ENCODE assay signal across 20 mouse cellular contexts in genomic region chr9:71269711-71270110, GRCm38 (mm10). TPM values are rescaled to one million over a fixed set of nuclear protein-coding genes. Genes with fewer than 3 reads are reported as not detected.
DNase-seq lines count a peak whose midpoint lies in the region; ATAC-seq and TF ChIP-seq lines count a peak whose summit lies in the region.
"Had no signal": no experiment of that assay in that cellular context is flagged by ENCODE, and none has a peak within 500 bp of the region (broad histone marks: within the 10 kb centered on the region; RNA-seq: fewer than 3 reads in every experiment).

No protein-coding gene starts in this region.

- H3K9ac ChIP-seq in lung, embryonic 14.5 days = no peak overlapping the region
- H3K9ac ChIP-seq in stomach, embryonic 16.5 days (ENCODE audit: low read length) = no peak overlapping the region
- H3K9ac ChIP-seq: embryonic facial prominence, embryonic 13.5 days; forebrain, embryonic 15.5 days; hindbrain, embryonic 13.5 days had no signal

- no peak overlapping the region for H3K4me2 ChIP-seq in lung, embryonic 14.5 days
- no peak overlapping the region for H3K4me2 ChIP-seq in stomach, embryonic 16.5 days (ENCODE audit: low read depth, low read length)
- H3K4me2 ChIP-seq: embryonic facial prominence, embryonic 13.5 days; forebrain, embryonic 15.5 days; hindbrain, embryonic 13.5 days had no signal

- no peak overlapping the region for H3K4me3 ChIP-seq in lung, embryonic 14.5 days (ENCODE audit: low read depth, low read length)
- no peak overlapping the region for H3K4me3 ChIP-seq in stomach, embryonic 16.5 days (replicated peaks; ENCODE audit: low read length)
- H3K4me3 ChIP-seq: embryonic facial prominence, embryonic 13.5 days; erythroblast, embryonic 14.5 days; forebrain, embryonic 15.5 days; heart, embryonic 10.5 days; hindbrain, embryonic 13.5 days had no signal

- ATAC-seq in lung, embryonic 14.5 days (ENCODE audit: insufficient read depth) = no peak
- no peak for ATAC-seq in stomach, embryonic 16.5 days (ENCODE audit: insufficient read depth, low FRiP score)
- ATAC-seq in megakaryocyte, adult 5-6 weeks (ENCODE audit: poor library complexity, severe bottlenecking) = no peak
- ATAC-seq: forebrain, embryonic 15.5 days had no signal

- TF ChIP-seq CTCF in lung, embryonic 14.5 days (IDR thresholded peaks at IDR 0.05; ENCODE audit: low read depth) = no peak

- H3K9me3 ChIP-seq in lung, embryonic 14.5 days (ENCODE audit: low read depth, low read length) = no peaks in the 10 kb centered on the region
- H3K9me3 ChIP-seq in stomach, embryonic 16.5 days (replicated peaks; ENCODE audit: control insufficient read depth, low read length) = no peaks in the 10 kb centered on the region
- H3K9me3 ChIP-seq: embryonic facial prominence, embryonic 13.5 days; forebrain, embryonic 15.5 days; heart, embryonic 10.5 days; hindbrain, embryonic 13.5 days had no signal

- WGBS in lung, embryonic 14.5 days = 43% methylated on average over 5 of the region's 5 CpGs
- 42% methylated on average over 5 of the region's 5 CpGs for WGBS in stomach, embryonic 16.5 days

- H3K4me1 ChIP-seq in lung, embryonic 14.5 days (ENCODE audit: insufficient read depth) = no peaks in the 10 kb centered on the region
- 0 out of 2 replicates have a peak, but pooled peaks cover 5% of the 10 kb centered on the region for H3K4me1 ChIP-seq in stomach, embryonic 16.5 days (ENCODE audit: control insufficient read depth, insufficient read depth, low read length)
- H3K4me1 ChIP-seq: embryonic facial prominence, embryonic 13.5 days; forebrain, embryonic 15.5 days; heart, embryonic 10.5 days; hindbrain, embryonic 13.5 days had no signal

- DNase-seq in lung, embryonic 14.5 days = peak; percentile 63
- DNase-seq in lung, postnatal 4 days = no peak
- DNase-seq in NIH3T3 (ENCODE audit: low read depth) (peak; percentile 3), adipocyte (ENCODE audit: low spot score) (peak; percentile 4)
- no peak for DNase-seq in thymus, postnatal 10 days (ENCODE audit: low spot score in 2 of 2)
- DNase-seq: adrenal gland, postnatal 10 days; cerebellum, adult 11 months; cerebellum, adult 8-10 months; cerebellum, postnatal 14 days; gastrocnemius, postnatal 36 days; heart, adult 18-20 months; heart, postnatal 10 days had no signal

- no peaks in the 10 kb centered on the region for H3K36me3 ChIP-seq in lung, embryonic 14.5 days (ENCODE audit: insufficient read depth)
- H3K36me3 ChIP-seq in stomach, embryonic 16.5 days (ENCODE audit: control insufficient read depth, insufficient read depth, low read length) = no peaks in the 10 kb centered on the region
- H3K36me3 ChIP-seq: embryonic facial prominence, embryonic 13.5 days; forebrain, embryonic 15.5 days; heart, embryonic 10.5 days; hindbrain, embryonic 13.5 days had no signal

- H3K27ac ChIP-seq in lung, embryonic 14.5 days (ENCODE audit: low read depth) = no peak overlapping the region
- H3K27ac ChIP-seq in stomach, embryonic 16.5 days (ENCODE audit: low read length) = peak overlapping the region; percentile 71
- H3K27ac ChIP-seq: embryonic facial prominence, embryonic 13.5 days; forebrain, embryonic 15.5 days; heart, embryonic 10.5 days; hindbrain, embryonic 13.5 days had no signal

- H3K27me3 ChIP-seq in lung, embryonic 14.5 days (ENCODE audit: insufficient read depth, low read length) = peaks cover under 1% of the 10 kb centered on the region; the same call in 1 of the 2 replicates
- H3K27me3 ChIP-seq in stomach, embryonic 16.5 days (ENCODE audit: control insufficient read depth, insufficient read depth, low read length) = no peaks in the 10 kb centered on the region
- H3K27me3 ChIP-seq: embryonic facial prominence, embryonic 13.5 days; forebrain, embryonic 15.5 days; hindbrain, embryonic 13.5 days had no signal

RNA-seq across cellular contexts. Expression of gene Aldh1a2, which starts 54.1 kb away (rescaled TPM):
- 41.7 and 47.9 TPM in 2 replicates for polyA plus RNA-seq in lung, embryonic 14.5 days (2014; fragmentation: Nextera tagmentation; extraction: Ambion mirVana)
- 91.0 and 104 TPM in 2 replicates for polyA plus RNA-seq in stomach, embryonic 16.5 days (2015; fragmentation: Nextera tagmentation; extraction: Ambion mirVana)
- total RNA-seq in megakaryocyte, adult 5-6 weeks (2015) = 0.11 TPM in 1 of 2 replicates, not detected in the other
- 0.08 and 0.11 TPM in 2 replicates for total RNA-seq in megakaryocyte, adult 5-6 weeks (2017)
- total RNA-seq: common myeloid progenitor, adult 5-6 weeks had no signal
- polyA plus RNA-seq: erythroblast, embryonic 14.5 days had no signal

Comparison
In these comparisons a context has a peak if more than half of its experiments do, and no peak if none do; other contexts are left out.
1. DNase-seq: peak in lung, embryonic 14.5 days (single experiment), NIH3T3 (single experiment) and adipocyte (single experiment); none in lung, postnatal 4 days (0 of 2) and thymus, postnatal 10 days (0 of 2).